Mouse (Mus musculus) lung, postnatal 0 days (tissue): Measurements from ENCODE around the gene Hand1. TPM values are rescaled to one million over a fixed set of nuclear protein-coding genes. Genes with fewer than 3 reads are reported as not detected.

Source experiments
- ATAC-seq: fragments of 200-750 bp; cut with Nextera tagmentation; 2 replicates; pipeline ENCODE4 v1.8.0; 2017; ENCODE audit warnings: moderate library complexity
- DNase-seq: peaks from one replicate; pipeline ENCODE4 v3.0.0-alpha.2; 2016; ENCODE audit warnings: low spot score
- H3K27ac ChIP-seq: fragments of 300-500 bp; sonication (generic); 2 replicates; pipeline ENCODE4 v1.5.1; 2014; ENCODE audit warnings: antibody characterized with exemption, mild to moderate bottlenecking, low read length, mixed read lengths
- H3K27me3 ChIP-seq: fragments of 300-500 bp; sonication (generic); replicated peaks from 2 replicates; pipeline ENCODE4 v1.6.1; 2014; ENCODE audit warnings: low read length, mixed read lengths; ENCODE audit not compliant: insufficient read depth
- H3K36me3 ChIP-seq: fragments of 300-500 bp; sonication (generic); 2 replicates; pipeline ENCODE4 v1.6.1; 2014; ENCODE audit warnings: low read length, mixed read lengths; ENCODE audit not compliant: insufficient read depth
- H3K4me1 ChIP-seq: fragments of 300-500 bp; sonication (generic); 2 replicates; pipeline ENCODE4 v1.6.1; 2014; ENCODE audit warnings: antibody characterized with exemption, low read depth, low read length, mixed read lengths; ENCODE audit not compliant: insufficient read depth
- H3K4me2 ChIP-seq: fragments of 300-500 bp; sonication (generic); replicated peaks from 2 replicates; pipeline ENCODE4 v1.6.1; 2014; ENCODE audit warnings: low read depth, mild to moderate bottlenecking, low read length, moderate library complexity, mixed read lengths
- H3K4me3 ChIP-seq: fragments of 300-500 bp; sonication (generic); 2 replicates; pipeline ENCODE4 v1.5.1; 2014; ENCODE audit warnings: low read depth, low read length
- H3K9ac ChIP-seq: fragments of 300-500 bp; sonication (generic); replicated peaks from 2 replicates; pipeline ENCODE4 v1.6.1; 2014; ENCODE audit warnings: low read depth, mild to moderate bottlenecking
- H3K9me3 ChIP-seq: fragments of 300-500 bp; sonication (generic); 2 replicates; pipeline ENCODE4 v1.6.1; 2016; ENCODE audit warnings: low read length, mixed read lengths
- CTCF ChIP-seq: IDR thresholded peaks from 2 replicates; pipeline ENCODE4 v1.5.1; 2016; ENCODE audit warnings: antibody characterized with exemption, mild to moderate bottlenecking
- EP300 ChIP-seq: IDR thresholded peaks from 2 replicates; pipeline ENCODE4 v1.6.1; 2016; ENCODE audit warnings: antibody characterized with exemption, mild to moderate bottlenecking, control low read depth
- WGBS: fragments of 180-500 bp; shearing (Covaris S2); extraction: QIAGEN DNeasy Blood & Tissue Kit; methylation state at CpG from one replicate; pipeline ENCODE4 v1.1.7; 2014; 5-methylcytosine and 5-hydroxymethylcytosine counted together
- polyA plus RNA-seq: library from polyadenylated mRNA; unstranded; fragments of >200 nt; fragmentation: Nextera tagmentation; extraction: Ambion mirVana; gene quantifications from 2 replicates; pipeline ENCODE4 v1.2.1, GENCODE M21; 2015

The Hand1 gene
- polyA plus RNA-seq, 1 experiment from 2014 or later: not detected

- H3K36me3 ChIP-seq: no peaks in the 10 kb centered on the region
- H3K4me3 ChIP-seq: no peak overlapping the region
- H3K4me1 ChIP-seq: no peaks in the 10 kb centered on the region
- no peak overlapping the region for H3K9ac ChIP-seq
- H3K27ac ChIP-seq: no peak overlapping the region
- ATAC-seq: no peak
- H3K9me3 ChIP-seq: no peaks in the 10 kb centered on the region
- peaks cover 89% of the 10 kb centered on the region for H3K27me3 ChIP-seq
- 17% methylated on average over 2 of the region's 2 CpGs for WGBS
- DNase-seq: no peak
- TF ChIP-seq CTCF: no peak
- TF ChIP-seq EP300: no peak
- no peak overlapping the region for H3K4me2 ChIP-seq
Measured at GRCm38 (mm10) chr11:57835331-57835730, 2.7 kb upstream of the Hand1 start.

- Histone ChIP-seq H3K4me1 (no peaks in the 10 kb centered on the region), H3K4me2 (no peak overlapping the region), H3K9ac (no peak overlapping the region), H3K27me3 (peaks cover 89% of the 10 kb centered on the region), H3K4me3 (no peak overlapping the region), H3K27ac (no peak overlapping the region), H3K36me3 (no peaks in the 10 kb centered on the region), H3K9me3 (no peaks in the 10 kb centered on the region)
- TF ChIP-seq EP300 (no peak), CTCF (no peak)
- DNase-seq (no peak), ATAC-seq (no peak)
- 12% methylated on average over 6 of the region's 6 CpGs for WGBS
Measured at GRCm38 (mm10) chr11:57834031-57834430, 1.4 kb upstream of the Hand1 start.

GRCm38 (mm10) chr11:57833296-57833977 lies 819 bp upstream of the Hand1 start:
- Histone ChIP-seq H3K4me1 (no peaks in the 10 kb centered on the region), H3K9ac (no peak overlapping the region), H3K27me3 (peaks cover 89% of the 10 kb centered on the region), H3K4me3 (no peak overlapping the region), H3K27ac (no peak overlapping the region), H3K9me3 (no peaks in the 10 kb centered on the region), H3K36me3 (no peaks in the 10 kb centered on the region), H3K4me2 (no peak overlapping the region)
- ATAC-seq (no peak), DNase-seq (no peak)
- WGBS: 3% methylated on average over 30 of the region's 30 CpGs
- no peak for TF ChIP-seq CTCF
- no peak for TF ChIP-seq EP300

- Histone ChIP-seq H3K4me3 (no peak overlapping the region), H3K27ac (no peak overlapping the region), H3K9ac (no peak overlapping the region), H3K9me3 (no peaks in the 10 kb centered on the region), H3K4me1 (peaks cover 7% of the 10 kb centered on the region; the same call in 1 of the 2 replicates), H3K4me2 (no peak overlapping the region), H3K27me3 (peaks cover 93% of the 10 kb centered on the region), H3K36me3 (no peaks in the 10 kb centered on the region)
- DNase-seq: no peak
- TF ChIP-seq CTCF: no peak
- TF ChIP-seq EP300: no peak
- 15% methylated on average over 16 of the region's 16 CpGs for WGBS
- no peak for ATAC-seq
Measured at GRCm38 (mm10) chr11:57831861-57832260, 757 bp downstream of the Hand1 start.

GRCm38 (mm10) chr11:57831281-57831781 lies 1.3 kb downstream of the Hand1 start:
- TF ChIP-seq CTCF: no peak
- no peak for TF ChIP-seq EP300
- no peak for DNase-seq
- no peak for ATAC-seq
- H3K4me3 ChIP-seq: no peak overlapping the region
- no peak overlapping the region for H3K4me2 ChIP-seq
- no peak overlapping the region for H3K27ac ChIP-seq
- H3K9ac ChIP-seq: no peak overlapping the region
- peaks cover 7% of the 10 kb centered on the region; the same call in 1 of the 2 replicates for H3K4me1 ChIP-seq
- WGBS: 7% methylated on average over 31 of the region's 31 CpGs
- no peaks in the 10 kb centered on the region for H3K9me3 ChIP-seq
- H3K36me3 ChIP-seq: no peaks in the 10 kb centered on the region
- H3K27me3 ChIP-seq: peaks cover 90% of the 10 kb centered on the region

GRCm38 (mm10) chr11:57829871-57830775 lies 2.5 kb downstream of the Hand1 start:
- Histone ChIP-seq H3K4me3 (no peak overlapping the region), H3K36me3 (no peaks in the 10 kb centered on the region), H3K27me3 (peaks cover 81% of the 10 kb centered on the region), H3K9me3 (no peaks in the 10 kb centered on the region), H3K9ac (no peak overlapping the region), H3K27ac (no peak overlapping the region), H3K4me1 (peaks cover 7% of the 10 kb centered on the region; the same call in 1 of the 2 replicates), H3K4me2 (no peak overlapping the region)
- 36% methylated on average over 17 of the region's 17 CpGs for whole genome bisulfite sequencing
- ATAC-seq (no peak), DNase-seq (no peak)
- TF ChIP-seq CTCF (no peak), EP300 (no peak)
